Mouse (Mus musculus) c-Kit-positive CD71-positive TER-119-positive erythroid progenitor cells, embryonic 14.5 days (primary cell): ENCODE measurements around the gene Ube2j2.

ENCODE experiments used
- DNase-seq: peaks from one replicate; pipeline ENCODE4 v3.0.0-alpha.2; 2013; ENCODE audit warnings: low spot score

Ube2j2 gene

DNA sequence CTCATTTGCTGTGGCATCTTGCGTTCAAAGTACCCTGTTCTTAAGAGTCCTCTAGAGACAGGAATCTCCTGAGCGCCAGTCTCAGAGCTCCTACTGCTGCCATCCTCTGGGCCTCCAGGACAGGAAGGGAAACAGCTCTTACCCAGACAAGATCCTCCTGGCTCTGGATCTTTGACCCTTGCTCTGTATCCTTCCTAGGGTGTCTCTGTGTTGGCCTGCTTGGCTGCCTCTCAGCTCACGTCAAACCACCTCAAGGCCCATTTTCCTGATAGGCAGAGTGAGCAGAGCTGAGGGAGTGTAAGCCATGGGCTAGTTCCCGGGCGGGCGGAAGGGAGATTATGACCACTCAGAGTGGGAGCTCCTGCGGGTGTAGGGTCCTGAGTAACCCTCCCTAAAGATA lies 19.5 kb downstream of the Ube2j2 start:
- DNase-seq: no peak

DNA sequence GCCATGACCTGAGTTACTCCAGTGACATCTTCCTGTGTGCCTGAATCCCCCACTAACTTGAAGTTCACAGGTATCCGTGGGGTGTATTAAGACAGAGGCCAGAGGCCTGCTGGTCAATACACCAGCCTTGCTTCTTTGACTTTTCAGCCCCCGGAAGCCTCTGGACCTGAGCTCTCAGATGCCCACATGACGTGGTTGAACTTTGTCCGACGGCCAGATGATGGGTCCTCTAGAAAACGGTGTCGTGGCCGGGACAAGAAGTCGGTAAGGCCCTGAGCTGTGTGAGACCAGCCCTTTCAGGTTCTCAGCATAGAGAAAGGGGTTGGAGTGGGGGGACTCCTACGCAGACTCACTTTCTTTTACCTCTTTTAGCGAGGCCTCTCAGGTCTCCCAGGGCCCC lies 20.8 kb downstream of the Ube2j2 start:
- DNase-seq: no peak

DNA sequence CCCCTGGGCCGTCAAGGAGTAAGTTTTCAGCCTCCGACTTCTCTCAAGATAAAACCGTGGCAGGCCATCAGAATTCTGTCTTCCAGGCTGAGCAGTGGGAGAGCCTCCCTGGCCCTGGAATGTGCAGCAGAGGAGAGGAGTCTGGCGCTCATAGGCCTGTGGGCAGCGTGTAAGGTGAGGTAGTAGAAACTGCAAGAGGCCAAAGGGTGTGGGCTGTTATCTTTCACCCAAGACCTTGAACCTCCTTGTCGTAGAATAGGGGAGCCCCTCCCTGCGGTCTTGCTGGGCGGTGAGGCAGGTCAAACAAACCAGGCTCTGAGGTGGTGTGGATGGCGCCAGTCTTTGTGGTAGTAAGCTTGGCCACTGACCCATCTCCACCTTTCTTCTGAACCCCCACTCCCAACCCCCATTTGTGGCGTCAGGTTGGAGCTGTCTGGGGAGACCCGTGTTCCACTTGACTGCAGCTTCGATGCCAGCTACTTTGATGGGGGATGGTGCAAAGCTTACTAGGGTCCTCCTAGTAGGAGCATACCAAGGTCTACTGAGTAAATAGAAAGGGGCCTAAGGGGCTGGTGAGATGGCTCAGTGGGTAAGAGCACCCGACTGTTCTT lies 25.5 kb downstream of the Ube2j2 start:
- DNase-seq: no peak

DNA sequence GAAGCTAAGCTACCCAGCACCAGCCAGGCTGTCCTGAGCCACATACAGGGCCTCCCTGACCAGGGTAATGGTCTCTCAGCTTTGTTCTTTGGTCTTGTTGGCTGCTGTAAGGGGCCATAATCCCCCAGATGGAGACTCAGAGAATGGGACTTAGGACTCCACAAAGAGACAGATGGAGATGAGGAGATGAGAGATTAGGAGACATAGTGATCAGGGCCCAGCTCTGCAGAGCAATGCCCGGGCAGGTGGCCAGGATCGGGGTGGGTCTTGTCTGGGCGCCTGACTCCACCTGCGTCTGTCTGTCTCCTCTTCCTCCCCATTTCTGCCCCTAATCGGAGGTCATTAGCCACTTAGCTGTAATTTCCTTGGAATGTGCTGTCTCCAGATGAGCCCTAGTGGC lies 26.7 kb downstream of the Ube2j2 start:
- no peak for DNase-seq

DNA sequence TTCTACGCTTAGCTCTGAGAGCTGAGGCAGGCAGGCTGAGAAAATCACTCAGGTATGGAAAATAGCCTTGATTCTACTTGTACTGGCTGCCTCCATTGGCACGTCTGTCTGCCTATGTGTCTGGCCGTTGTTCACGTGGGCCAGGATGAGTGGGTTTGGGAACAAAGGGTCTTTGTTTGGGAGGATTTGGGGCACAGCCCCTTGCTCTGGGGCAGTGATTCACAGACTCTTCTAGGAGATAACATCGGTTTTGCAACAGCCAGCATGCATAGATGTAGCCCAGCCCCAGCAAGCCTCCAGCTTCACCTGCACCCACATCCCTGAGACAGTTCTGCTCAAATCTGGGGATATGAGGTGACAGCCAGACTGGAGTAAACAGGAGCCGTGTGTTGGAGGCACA lies 29.0 kb downstream of the Ube2j2 start:
- DNase-seq: no peak

DNA sequence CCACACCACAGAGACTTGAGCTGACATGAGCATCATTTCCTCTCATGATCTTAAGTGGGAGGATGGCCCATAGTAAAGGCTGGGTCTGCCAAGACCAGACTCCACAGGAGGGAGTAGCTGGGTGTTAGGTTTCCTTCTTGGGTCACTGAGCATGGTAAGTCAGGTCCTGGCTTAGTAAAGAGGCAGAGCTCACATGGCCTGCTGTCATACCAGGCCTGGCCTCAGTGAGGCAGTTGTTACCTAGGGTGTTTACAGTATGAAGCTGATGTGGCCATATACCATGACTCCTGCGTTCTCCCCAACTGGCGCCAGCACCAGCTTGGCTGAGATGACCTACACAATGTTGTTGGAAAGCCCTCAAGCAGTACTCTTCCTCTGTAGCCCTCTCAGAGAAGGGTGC lies 29.6 kb downstream of the Ube2j2 start:
- DNase-seq: no peak

DNA sequence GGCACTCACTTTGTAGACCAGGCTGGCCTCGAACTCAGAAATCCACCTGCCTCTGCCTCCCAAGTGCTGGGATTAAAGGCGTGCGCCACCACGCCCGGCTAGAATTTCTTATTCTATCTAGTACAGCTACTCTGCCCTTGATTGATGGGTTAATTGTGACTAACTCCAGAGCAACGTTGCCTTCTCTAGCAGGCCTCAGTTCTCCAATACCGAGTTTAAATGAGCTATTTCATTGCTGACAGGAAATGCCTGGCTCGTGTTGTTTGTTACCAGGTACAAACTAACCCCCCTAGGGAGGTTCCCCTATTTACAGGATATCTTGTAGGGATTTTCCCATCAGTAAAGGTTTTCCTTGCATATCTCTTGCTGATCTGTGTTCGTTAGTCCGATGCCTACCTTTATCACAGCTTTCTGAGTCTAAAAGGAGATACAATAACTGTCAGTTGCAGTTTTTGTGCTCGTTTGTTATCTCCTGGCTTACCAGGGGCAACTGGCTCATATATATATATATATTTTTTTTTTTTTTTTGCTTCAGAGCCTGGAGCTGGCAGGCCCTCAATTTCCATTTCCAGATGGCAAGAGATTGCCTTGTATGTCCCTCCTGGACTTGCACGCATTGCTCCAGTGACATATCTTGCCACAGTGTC lies 37.9 kb downstream of the Ube2j2 start:
- DNase-seq: no peak

DNA sequence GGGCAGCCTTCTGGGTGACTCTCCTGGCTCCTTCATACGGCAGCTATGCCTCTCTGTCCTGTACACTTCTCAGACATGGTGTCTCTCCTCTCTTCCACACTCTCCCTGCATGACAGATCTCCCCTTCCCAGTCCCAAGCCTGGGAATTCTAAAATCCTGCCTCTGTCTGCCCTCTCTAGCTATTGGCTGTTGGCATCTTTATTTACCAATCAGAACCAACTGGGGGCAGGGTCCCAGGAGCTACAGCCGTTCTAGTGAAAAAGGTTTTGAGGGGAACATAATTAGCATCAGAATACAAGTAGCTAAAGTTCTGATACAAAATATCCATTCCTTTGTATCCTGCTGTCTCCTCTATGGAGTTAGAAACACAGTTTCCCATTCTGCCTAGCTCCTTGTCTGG lies 40.2 kb downstream of the Ube2j2 start:
- DNase-seq: no peak

DNA sequence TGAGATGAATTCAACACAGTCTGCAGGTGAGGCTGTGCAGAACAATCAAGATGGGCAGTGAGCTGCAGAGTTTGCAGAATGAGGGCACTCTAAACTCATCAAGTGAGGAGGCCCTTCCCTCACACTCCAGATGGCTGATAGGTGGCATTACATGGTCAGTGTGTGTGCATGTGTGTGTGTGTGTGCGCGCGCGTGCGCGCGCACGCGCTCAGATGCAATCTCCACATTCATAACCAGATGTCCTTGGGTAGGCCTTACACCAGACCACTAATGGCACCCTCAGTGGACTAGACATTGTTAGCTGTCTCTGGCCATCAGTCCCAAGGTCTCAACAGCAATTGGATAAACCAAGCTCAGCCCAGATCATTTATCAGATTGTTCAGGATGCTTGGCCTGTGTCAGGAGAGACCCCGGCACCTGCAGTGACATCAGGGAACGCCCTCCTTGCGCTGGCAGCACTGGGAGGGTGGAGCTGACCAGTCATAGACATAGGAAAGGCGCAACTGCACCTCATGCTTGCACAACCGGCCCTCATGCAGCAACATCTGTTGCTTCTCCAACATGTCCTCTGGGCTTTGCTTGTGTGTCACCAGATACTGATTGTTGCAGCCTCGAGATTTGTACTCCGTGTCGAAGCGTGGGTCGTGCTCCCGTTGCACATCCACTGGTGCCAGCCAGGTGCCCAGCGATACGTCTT lies 47.7 kb downstream of the Ube2j2 start:
- DNase-seq: no peak

DNA sequence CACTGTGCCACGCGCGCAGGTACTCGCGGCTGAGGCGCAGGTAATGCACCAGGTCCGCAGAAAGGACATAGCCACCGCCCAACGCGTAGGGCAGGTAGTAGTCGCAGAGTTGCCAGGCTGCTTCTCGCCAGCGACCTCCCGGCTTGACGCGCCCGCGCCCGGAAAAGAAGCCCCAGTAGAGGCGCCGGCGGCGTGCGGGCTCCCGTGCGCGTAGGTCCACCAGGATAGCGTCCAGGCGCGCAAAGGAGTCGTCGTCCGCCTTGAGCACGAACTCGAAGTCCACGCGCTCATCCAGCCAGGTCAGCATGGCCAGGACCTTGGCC lies 48.2 kb downstream of the Ube2j2 start:
- no peak for DNase-seq

DNA sequence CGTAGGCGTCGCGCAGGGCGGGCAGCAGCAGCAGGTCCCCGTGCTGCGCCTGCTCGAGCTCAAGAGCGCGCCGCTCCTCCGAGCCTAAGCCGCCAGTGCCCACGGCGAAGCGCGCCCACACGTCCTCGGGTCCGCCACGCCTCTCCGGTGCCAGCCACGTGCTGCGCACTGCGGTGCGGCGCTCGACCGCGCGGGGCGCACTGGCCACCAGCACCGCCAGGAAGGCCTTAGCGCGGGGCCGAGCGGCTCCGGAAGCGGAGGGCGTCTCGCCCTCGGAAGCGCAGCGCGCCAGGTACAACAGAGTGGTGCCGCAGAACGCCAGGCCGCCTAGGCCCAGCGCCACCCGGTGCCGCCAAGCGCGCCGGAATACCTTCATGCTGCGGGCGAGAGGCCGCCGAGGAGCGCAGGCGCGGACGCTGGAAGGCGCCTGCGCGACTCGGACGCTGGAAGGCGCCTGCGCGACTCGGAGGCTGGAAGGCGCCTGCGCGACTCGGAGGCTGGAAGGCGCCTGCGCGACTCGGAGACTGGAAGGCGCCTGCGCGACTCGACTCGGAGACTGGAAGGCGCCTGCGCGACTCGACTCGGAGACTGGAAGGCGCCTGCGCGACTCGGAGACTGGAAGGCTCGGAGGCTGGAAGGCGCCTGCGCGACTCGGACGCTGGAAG lies 48.7 kb downstream of the Ube2j2 start, which contains the start of the genes B3galt6 and Sdf4:
B3galt6 (minus strand) TSS at position 409 of the 665 bp plus-strand sequence.
Sdf4 (plus strand) TSS at position 632 of the 665 bp plus-strand sequence.
- peak; percentile 92 for DNase-seq

DNA sequence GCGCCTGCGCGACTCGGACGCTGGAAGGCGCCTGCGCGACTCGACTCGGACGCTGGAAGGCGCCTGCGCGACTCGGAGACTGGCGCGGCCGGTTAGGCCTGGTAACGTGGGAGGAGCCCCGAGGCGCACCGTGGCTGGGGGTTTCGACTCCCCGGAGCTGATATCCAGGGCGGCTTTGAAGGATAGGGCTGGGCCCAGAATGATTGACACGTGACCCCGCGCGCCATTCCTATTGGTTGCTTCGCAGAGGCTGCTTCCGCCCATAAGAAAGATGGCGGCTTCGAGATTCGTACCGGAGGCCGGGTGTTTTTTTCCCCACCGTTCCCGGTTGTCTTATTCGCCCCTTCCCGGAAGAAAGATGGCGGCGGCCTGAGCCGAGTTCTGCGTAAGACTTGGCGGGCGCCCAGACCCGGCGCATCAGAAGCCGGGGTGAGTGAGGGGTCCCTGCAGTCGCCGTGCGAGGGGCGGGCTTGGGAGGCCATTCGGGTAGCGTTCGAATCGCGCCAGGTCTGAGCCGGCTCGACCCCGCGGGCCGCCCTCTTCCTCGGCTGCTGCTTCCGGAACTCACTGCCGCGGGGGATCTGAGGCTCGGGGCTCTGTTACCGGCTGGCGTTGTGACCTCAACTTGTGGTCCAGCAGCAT lies 49.4 kb downstream of the Ube2j2 start:
- peak; percentile 96 for DNase-seq

DNA sequence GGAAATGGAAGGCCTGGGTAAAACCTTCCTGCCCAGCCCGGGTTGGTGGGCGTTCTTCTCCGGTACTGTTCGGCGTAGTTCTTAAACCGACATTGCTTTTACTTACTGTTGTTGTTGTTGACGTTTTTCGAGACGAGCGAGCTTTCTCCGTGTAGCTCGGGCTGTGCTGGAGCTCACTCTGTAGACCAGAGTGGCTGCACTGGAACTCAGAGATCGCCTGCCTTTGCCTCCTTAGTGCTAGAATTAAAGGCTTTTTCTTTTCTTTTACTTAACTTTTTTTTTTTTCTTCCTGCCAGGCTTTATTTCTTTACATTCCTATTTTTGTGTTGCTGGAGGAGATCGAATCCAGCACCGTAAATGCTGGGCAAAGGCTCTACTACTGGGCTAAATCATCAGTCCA lies 50.0 kb downstream of the Ube2j2 start:
- no peak for DNase-seq

DNA sequence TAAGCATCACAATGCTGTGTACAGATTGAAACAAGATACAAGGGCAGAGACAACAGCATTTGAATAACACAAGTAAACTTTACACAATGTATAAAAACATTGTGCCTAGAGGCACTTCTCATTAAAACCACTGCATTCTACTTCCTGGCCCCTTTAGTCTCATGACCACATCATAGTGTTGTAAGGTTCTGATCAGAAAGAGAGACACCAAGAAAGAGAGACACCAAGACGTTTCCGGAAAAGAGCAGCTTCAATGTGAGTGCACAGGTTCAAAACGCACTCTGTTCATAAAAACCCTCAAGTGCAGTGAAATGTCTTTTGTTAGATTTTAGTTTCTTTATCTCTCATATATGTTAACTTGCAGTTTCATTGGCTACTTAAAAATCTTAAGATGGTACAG lies 60.5 kb downstream of the Ube2j2 start:
- no peak for DNase-seq

DNA sequence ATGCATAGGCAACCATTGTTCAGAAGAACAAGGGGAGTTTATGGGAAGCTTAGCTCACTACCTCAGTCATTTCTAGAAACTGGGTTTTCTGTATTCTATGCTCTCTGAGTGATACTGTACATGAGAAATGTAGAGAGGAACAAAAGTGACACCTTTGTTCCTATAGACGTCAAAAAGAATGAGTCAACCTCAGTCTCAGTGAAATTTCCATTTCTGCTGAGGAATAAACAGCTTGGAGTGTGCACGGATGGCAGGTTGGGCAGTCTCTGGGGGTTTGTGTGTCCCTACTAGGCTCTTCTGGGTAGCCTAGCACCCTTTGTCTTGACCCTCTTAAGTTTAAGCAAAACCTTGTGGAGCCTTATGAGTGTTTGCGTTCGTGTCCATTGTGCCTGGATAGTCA lies 64.7 kb downstream of the Ube2j2 start:
- DNase-seq: no peak
